Comparison of ENCODE assay signal across 8 mouse cellular contexts in the genomic region with DNA sequence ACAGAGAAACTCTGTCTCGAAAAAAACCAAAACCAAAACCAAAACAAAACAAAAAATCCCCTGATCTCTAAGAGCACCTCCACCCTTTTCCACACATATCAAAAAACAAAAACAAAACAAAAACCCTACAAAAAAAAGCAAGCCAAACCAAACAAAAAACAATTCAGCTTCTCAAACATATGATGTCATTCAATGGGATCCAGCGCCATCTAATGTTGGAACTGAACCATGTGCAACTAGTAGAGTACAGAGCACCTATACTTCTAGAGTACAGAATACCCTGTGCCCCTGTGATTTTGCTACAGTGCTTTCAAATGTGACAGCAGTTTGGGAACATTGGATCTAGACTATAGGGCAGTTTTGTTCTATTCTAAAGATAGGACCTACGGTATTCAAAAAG. TPM values are rescaled to one million over a fixed set of nuclear protein-coding genes. Genes with fewer than 3 reads are reported as not detected.
DNase-seq lines count a peak whose midpoint lies in the region; ATAC-seq and TF ChIP-seq lines count a peak whose summit lies in the region.

No protein-coding gene starts in this region.

- TF ChIP-seq EP300 in MEL (IDR thresholded peaks at IDR 0.05; ENCODE audit: low read depth in 1 of 2, low read length in 2 of 2): no peak

- peak overlapping the region; percentile 75 for H3K4me2 ChIP-seq in heart, embryonic 13.5 days
- no peak overlapping the region for H3K4me2 ChIP-seq in heart, embryonic 12.5 days
- H3K4me2 ChIP-seq in embryonic facial prominence, embryonic 11.5 days (ENCODE audit: low read depth, low read length): no peak overlapping the region
- peak overlapping the region; percentile 81; the same call in 1 of the 2 replicates for H3K4me2 ChIP-seq in midbrain, embryonic 15.5 days

- TF ChIP-seq RAD21 in MEL (IDR thresholded peaks at IDR 0.05; ENCODE audit: low read depth, low read length): peak; percentile 38

- H3K79me2 ChIP-seq in MEL (ENCODE audit: control insufficient read depth, insufficient read depth, low read length, poor library complexity): peaks cover 58% of the 10 kb centered on the region

- no peaks in the 10 kb centered on the region for H3K9me3 ChIP-seq in heart, embryonic 13.5 days
- H3K9me3 ChIP-seq in heart, embryonic 12.5 days (replicated peaks): no peaks in the 10 kb centered on the region
- H3K9me3 ChIP-seq in MEL (replicated peaks; ENCODE audit: insufficient read depth, low read length): no peaks in the 10 kb centered on the region
- no peaks in the 10 kb centered on the region for H3K9me3 ChIP-seq in embryonic facial prominence, embryonic 11.5 days (replicated peaks; ENCODE audit: control insufficient read depth, low read length)
- no peaks in the 10 kb centered on the region for H3K9me3 ChIP-seq in midbrain, embryonic 15.5 days

- WGBS in heart, embryonic 13.5 days: 53% methylated on average over 3 of the region's 3 CpGs
- 55% methylated on average over 3 of the region's 3 CpGs for WGBS in heart, embryonic 12.5 days
- 65% methylated on average over 3 of the region's 3 CpGs for WGBS in embryonic facial prominence, embryonic 11.5 days
- 58% methylated on average over 3 of the region's 3 CpGs for WGBS in midbrain, embryonic 15.5 days

- no peaks in the 10 kb centered on the region for H3K27me3 ChIP-seq in heart, embryonic 13.5 days (replicated peaks)
- H3K27me3 ChIP-seq in heart, embryonic 12.5 days (replicated peaks): no peaks in the 10 kb centered on the region
- no peaks in the 10 kb centered on the region for H3K27me3 ChIP-seq in MEL (ENCODE audit: control insufficient read depth in 1 of 2, insufficient read depth in 2 of 2, low read length in 2 of 2)
- no peaks in the 10 kb centered on the region for H3K27me3 ChIP-seq in embryonic facial prominence, embryonic 11.5 days (ENCODE audit: control insufficient read depth, insufficient read depth, low read length)
- no peaks in the 10 kb centered on the region for H3K27me3 ChIP-seq in midbrain, embryonic 15.5 days (replicated peaks)

- DNase-seq in MEL (ENCODE audit: low read depth, low spot score): peak; percentile 83
- DNase-seq in embryonic facial prominence, embryonic 11.5 days (ENCODE audit: low spot score): peak; percentile 71
- peak; percentile 57 for DNase-seq in kidney, postnatal 10 days
- no peak for DNase-seq in layer of hippocampus, adult 11-12 months (ENCODE audit: low spot score)
- no peak for DNase-seq in spleen, postnatal 14 days (ENCODE audit: low spot score in 2 of 2)

- H3K36me3 ChIP-seq in heart, embryonic 13.5 days: peaks cover 3% of the 10 kb centered on the region; the same call in 1 of the 2 replicates
- no peaks in the 10 kb centered on the region for H3K36me3 ChIP-seq in heart, embryonic 12.5 days
- peaks cover 0 to 47% of the 10 kb centered on the region in 2 experiments; a peak in 2 of 4 replicates for H3K36me3 ChIP-seq in MEL (ENCODE audit: control insufficient read depth in 1 of 2, insufficient read depth in 2 of 2, low read length in 2 of 2)
- H3K36me3 ChIP-seq in embryonic facial prominence, embryonic 11.5 days (replicated peaks; ENCODE audit: control insufficient read depth, insufficient read depth, low read depth, low read length): no peaks in the 10 kb centered on the region
- no peaks in the 10 kb centered on the region for H3K36me3 ChIP-seq in midbrain, embryonic 15.5 days (replicated peaks)

- no peak for TF ChIP-seq POLR2A in MEL (IDR thresholded peaks at IDR 0.05; ENCODE audit: control insufficient read depth in 1 of 2, insufficient read depth in 1 of 2, low read depth in 1 of 2, low read length in 2 of 2, poor library complexity in 1 of 2)

- H3K4me3 ChIP-seq in heart, embryonic 13.5 days: no peak overlapping the region
- H3K4me3 ChIP-seq in heart, embryonic 12.5 days: no peak overlapping the region
- no peak overlapping the region for H3K4me3 ChIP-seq in MEL (ENCODE audit: control insufficient read depth in 1 of 2, insufficient read depth in 1 of 2, low read depth in 2 of 2, low read length in 2 of 2)
- H3K4me3 ChIP-seq in embryonic facial prominence, embryonic 11.5 days (ENCODE audit: low read depth, low read length): no peak overlapping the region
- 0 out of 2 replicates have a peak overlapping the region, but pooled peaks have one; percentile 5 for H3K4me3 ChIP-seq in midbrain, embryonic 15.5 days

- H3K9ac ChIP-seq in heart, embryonic 13.5 days: no peak overlapping the region
- no peak overlapping the region for H3K9ac ChIP-seq in heart, embryonic 12.5 days
- H3K9ac ChIP-seq in MEL (ENCODE audit: control insufficient read depth, low read depth, low read length, poor library complexity, severe bottlenecking): no peak overlapping the region
- H3K9ac ChIP-seq in embryonic facial prominence, embryonic 11.5 days (replicated peaks; ENCODE audit: low read length): no peak overlapping the region
- no peak overlapping the region for H3K9ac ChIP-seq in midbrain, embryonic 15.5 days

- peaks cover 61% of the 10 kb centered on the region for H3K4me1 ChIP-seq in heart, embryonic 13.5 days
- H3K4me1 ChIP-seq in heart, embryonic 12.5 days (replicated peaks): peaks cover 47% of the 10 kb centered on the region
- peaks cover 16 to 26% of the 10 kb centered on the region in 2 experiments for H3K4me1 ChIP-seq in MEL (ENCODE audit: control insufficient read depth in 1 of 2, insufficient read depth in 2 of 2, low read length in 2 of 2)
- no peaks in the 10 kb centered on the region for H3K4me1 ChIP-seq in embryonic facial prominence, embryonic 11.5 days (ENCODE audit: control insufficient read depth, insufficient read depth, low read length)
- H3K4me1 ChIP-seq in midbrain, embryonic 15.5 days: peaks cover 49% of the 10 kb centered on the region

- peak; percentile 8 to 70 (median 42); a peak in 4 of 6 replicates for TF ChIP-seq CTCF in MEL (IDR thresholded peaks at IDR 0.05 in 2 of 3, conservative IDR thresholded peaks at IDR 0.05 in 1 of 3; ENCODE audit: control insufficient read depth in 1 of 3, insufficient read depth in 1 of 3, low read depth in 2 of 3, low read length in 3 of 3, poor library complexity in 1 of 3, severe bottlenecking in 1 of 3)

- no peak for ATAC-seq in heart, embryonic 13.5 days (ENCODE audit: extremely low read depth, insufficient number of reproducible peaks, low FRiP score, low TSS enrichment)
- ATAC-seq in heart, embryonic 12.5 days (ENCODE audit: insufficient number of reproducible peaks, low FRiP score): no peak
- ATAC-seq in embryonic facial prominence, embryonic 11.5 days (replicated peaks; ENCODE audit: insufficient number of reproducible peaks, low FRiP score, low TSS enrichment, low read depth): no peak
- no peak for ATAC-seq in midbrain, embryonic 15.5 days (replicated peaks)

- H3K27ac ChIP-seq in heart, embryonic 13.5 days (replicated peaks): no peak overlapping the region
- H3K27ac ChIP-seq in heart, embryonic 12.5 days (ENCODE audit: poor library complexity, severe bottlenecking): no peak overlapping the region
- H3K27ac ChIP-seq in MEL (ENCODE audit: control insufficient read depth, low read depth, low read length): no peak overlapping the region
- H3K27ac ChIP-seq in embryonic facial prominence, embryonic 11.5 days (replicated peaks; ENCODE audit: low read depth, low read length): no peak overlapping the region
- no peak overlapping the region for H3K27ac ChIP-seq in midbrain, embryonic 15.5 days

RNA-seq across cellular contexts. Expression of gene Polr2a, which starts 3.7 kb away (rescaled TPM):
- 16.1 and 19.1 TPM in 2 replicates for polyA plus RNA-seq in heart, embryonic 13.5 days (2015; fragmentation: Nextera tagmentation; extraction: Ambion mirVana)
- polyA plus RNA-seq in heart, embryonic 12.5 days (2016; fragmentation: Nextera tagmentation; extraction: Ambion mirVana): 23.7 and 25.2 TPM in 2 replicates
- total RNA-seq in MEL (2012; rRNA removed): 16.6 and 22.2 TPM in 2 replicates
- polyA plus RNA-seq in MEL (2012; ENCODE audit: insufficient read depth in 1 of 2, insufficient read length in 2 of 2, low read depth in 1 of 2, low replicate concordance in 2 of 2, missing spikeins in 1 of 2): 100 to 1,000 TPM in 1 of 2 experiments, 10 to 100 TPM in 1; 73.9 to 193 TPM
- 51.4 and 56.5 TPM in 2 replicates for polyA plus RNA-seq in embryonic facial prominence, embryonic 11.5 days (2014; fragmentation: Nextera tagmentation; extraction: Ambion mirVana)
- polyA plus RNA-seq in midbrain, embryonic 15.5 days (2015; fragmentation: Nextera tagmentation; extraction: Ambion mirVana): 15.9 and 17.4 TPM in 2 replicates

RNA-seq across cellular contexts. Expression of gene Slc35g3, which starts 7.1 kb away (rescaled TPM):
- polyA plus RNA-seq in heart, embryonic 13.5 days (2015; fragmentation: Nextera tagmentation; extraction: Ambion mirVana): 0.19 and 0.51 TPM in 2 replicates
- polyA plus RNA-seq in heart, embryonic 12.5 days (2016; fragmentation: Nextera tagmentation; extraction: Ambion mirVana): 0.33 TPM in 2 replicates
- total RNA-seq in MEL (2012; rRNA removed): 0.08 TPM in 1 of 2 replicates, not detected in the other
- under 1 TPM in 1 of 2 experiments, not detected in 1; 0.22 TPM for polyA plus RNA-seq in MEL (2012; ENCODE audit: insufficient read depth in 1 of 2, insufficient read length in 2 of 2, low read depth in 1 of 2, low replicate concordance in 2 of 2, missing spikeins in 1 of 2)
- 0.18 TPM in 1 of 2 replicates, not detected in the other for polyA plus RNA-seq in embryonic facial prominence, embryonic 11.5 days (2014; fragmentation: Nextera tagmentation; extraction: Ambion mirVana)
- polyA plus RNA-seq in midbrain, embryonic 15.5 days (2015; fragmentation: Nextera tagmentation; extraction: Ambion mirVana): 0.17 and 0.26 TPM in 2 replicates

RNA-seq across cellular contexts. Expression of gene Zbtb4, which starts 11.0 kb away (rescaled TPM):
- polyA plus RNA-seq in heart, embryonic 13.5 days (2015; fragmentation: Nextera tagmentation; extraction: Ambion mirVana): 2.7 and 3.1 TPM in 2 replicates
- 2.9 and 3.3 TPM in 2 replicates for polyA plus RNA-seq in heart, embryonic 12.5 days (2016; fragmentation: Nextera tagmentation; extraction: Ambion mirVana)
- 1.4 and 2.4 TPM in 2 replicates for total RNA-seq in MEL (2012; rRNA removed)
- polyA plus RNA-seq in MEL (2012; ENCODE audit: insufficient read depth in 1 of 2, insufficient read length in 2 of 2, low read depth in 1 of 2, low replicate concordance in 2 of 2, missing spikeins in 1 of 2): 1 to 10 TPM in 1 of 2 experiments, not detected in 1; 2.7 TPM
- polyA plus RNA-seq in embryonic facial prominence, embryonic 11.5 days (2014; fragmentation: Nextera tagmentation; extraction: Ambion mirVana): 1.1 and 1.2 TPM in 2 replicates
- polyA plus RNA-seq in midbrain, embryonic 15.5 days (2015; fragmentation: Nextera tagmentation; extraction: Ambion mirVana): 4.1 and 4.3 TPM in 2 replicates

RNA-seq across cellular contexts. Expression of gene Chrnb1, which starts 41.0 kb away (rescaled TPM):
- polyA plus RNA-seq in heart, embryonic 13.5 days (2015; fragmentation: Nextera tagmentation; extraction: Ambion mirVana): 6.8 and 7.9 TPM in 2 replicates
- 5.6 and 7.7 TPM in 2 replicates for polyA plus RNA-seq in heart, embryonic 12.5 days (2016; fragmentation: Nextera tagmentation; extraction: Ambion mirVana)
- 0.31 and 0.33 TPM in 2 replicates for total RNA-seq in MEL (2012; rRNA removed)
- 1 to 10 TPM in 1 of 2 experiments, not detected in 1; 1.6 TPM for polyA plus RNA-seq in MEL (2012; ENCODE audit: insufficient read depth in 1 of 2, insufficient read length in 2 of 2, low read depth in 1 of 2, low replicate concordance in 2 of 2, missing spikeins in 1 of 2)
- 3.0 and 3.6 TPM in 2 replicates for polyA plus RNA-seq in embryonic facial prominence, embryonic 11.5 days (2014; fragmentation: Nextera tagmentation; extraction: Ambion mirVana)
- 0.98 and 1.2 TPM in 2 replicates for polyA plus RNA-seq in midbrain, embryonic 15.5 days (2015; fragmentation: Nextera tagmentation; extraction: Ambion mirVana)

RNA-seq across cellular contexts. Expression of gene Fgf11, which starts 47.0 kb away (rescaled TPM):
- 2.0 and 2.3 TPM in 2 replicates for polyA plus RNA-seq in heart, embryonic 13.5 days (2015; fragmentation: Nextera tagmentation; extraction: Ambion mirVana)
- 2.3 and 2.4 TPM in 2 replicates for polyA plus RNA-seq in heart, embryonic 12.5 days (2016; fragmentation: Nextera tagmentation; extraction: Ambion mirVana)
- total RNA-seq in MEL (2012; rRNA removed): 4.8 and 5.1 TPM in 2 replicates
- 10 to 100 TPM in 1 of 2 experiments, not detected in 1; 26.8 TPM for polyA plus RNA-seq in MEL (2012; ENCODE audit: insufficient read depth in 1 of 2, insufficient read length in 2 of 2, low read depth in 1 of 2, low replicate concordance in 2 of 2, missing spikeins in 1 of 2)
- 0.92 and 0.97 TPM in 2 replicates for polyA plus RNA-seq in embryonic facial prominence, embryonic 11.5 days (2014; fragmentation: Nextera tagmentation; extraction: Ambion mirVana)
- polyA plus RNA-seq in midbrain, embryonic 15.5 days (2015; fragmentation: Nextera tagmentation; extraction: Ambion mirVana): 3.7 and 4.5 TPM in 2 replicates

Comparison
In these comparisons a context has a peak if more than half of its experiments do, and no peak if none do; other contexts are left out.
1. H3K4me2 ChIP-seq: peak in heart, embryonic 13.5 days (single experiment) and midbrain, embryonic 15.5 days (single experiment); none in heart, embryonic 12.5 days (single experiment) and embryonic facial prominence, embryonic 11.5 days (single experiment).
2. DNase-seq: peak in MEL (single experiment), embryonic facial prominence, embryonic 11.5 days (single experiment) and kidney, postnatal 10 days (single experiment); none in layer of hippocampus, adult 11-12 months (single experiment) and spleen, postnatal 14 days (0 of 2).